Mouse (Mus musculus): ENCODE measurements around the gene Lamtor3. TPM values are rescaled to one million over a fixed set of nuclear protein-coding genes. Genes with fewer than 3 reads are reported as not detected.
A peak's percentile ranks its signal among the peaks of the same experiment; 100 is the strongest.
"Not testable (repeated sequence)": the region's sequence is repeated elsewhere in the genome, so short reads cannot be mapped to it uniquely, and the experiment has no call there.

Lamtor3 gene
- polyA plus RNA-seq, 1 experiment from 2014 or later, result 129 TPM

DNA sequence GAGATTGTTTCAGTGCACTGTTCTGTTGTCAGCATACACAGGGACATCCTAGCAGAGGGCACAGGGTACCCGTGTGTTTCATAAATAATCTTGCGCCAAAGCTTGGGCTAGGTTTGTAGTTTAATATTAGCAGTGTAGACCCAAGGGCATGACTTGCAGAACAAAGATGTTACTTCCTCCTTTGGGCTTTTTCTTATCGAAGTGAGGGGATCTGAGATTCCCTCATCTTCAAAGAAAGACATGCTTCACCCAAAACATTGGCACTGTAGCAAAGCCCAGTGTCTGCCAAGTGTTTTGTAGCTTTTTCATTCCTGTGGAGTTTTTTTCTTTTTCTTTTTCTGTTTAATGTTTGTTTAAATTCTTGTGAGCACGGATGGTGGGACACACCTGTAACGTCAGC, 20.6 kb upstream of the Lamtor3 start:
- H3K27me3 ChIP-seq, result no peaks in the 10 kb centered on the region

DNA sequence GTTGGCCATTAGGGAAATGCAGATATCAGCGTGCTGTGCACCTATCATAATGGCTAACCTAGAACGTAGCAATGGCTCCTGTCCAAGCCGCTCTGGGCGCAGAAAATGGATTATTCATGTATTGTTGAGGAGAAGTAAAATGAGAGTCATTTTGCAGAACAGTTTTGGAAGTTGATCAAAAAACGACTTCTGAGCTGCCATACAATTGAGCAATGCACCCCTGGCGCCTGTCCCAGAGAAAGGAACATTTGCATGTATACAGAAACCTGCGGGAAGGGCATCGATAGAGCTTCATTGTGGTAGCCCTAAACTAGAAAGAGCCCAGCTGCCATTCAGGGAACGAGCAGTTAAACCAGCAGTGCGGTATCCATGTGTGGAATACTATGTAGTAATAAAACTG, 18.2 kb upstream of the Lamtor3 start:
- 62% methylated on average over 10 of the region's 10 CpGs for WGBS
- Histone ChIP-seq H3K4me2 (no peak overlapping the region), H3K4me3 (no peak overlapping the region), H3K27ac (no peak overlapping the region), H3K9me3 (replicated peaks) (0 out of 2 replicates have a peak, but pooled peaks cover 2% of the 10 kb centered on the region), H3K36me3 (ENCODE audit: poor library complexity, severe bottlenecking) (peaks cover 33% of the 10 kb centered on the region), H3K4me1 (peaks cover 12% of the 10 kb centered on the region), H3K9ac (no peak overlapping the region), H3K27me3 (no peaks in the 10 kb centered on the region)
- ATAC-seq, result peak; percentile 43

More for the DNA sequence above, 20.6 kb upstream of the Lamtor3 start:
- no peak overlapping the region for H3K4me2 ChIP-seq
- WGBS, result 92% methylated on average over 5 of the region's 5 CpGs
- H3K9me3 ChIP-seq (replicated peaks), result 0 out of 2 replicates have a peak, but pooled peaks cover 4% of the 10 kb centered on the region
- no peak overlapping the region for H3K4me3 ChIP-seq
- H3K4me1 ChIP-seq, result peaks cover 12% of the 10 kb centered on the region
- no peak overlapping the region for H3K9ac ChIP-seq
- H3K36me3 ChIP-seq (ENCODE audit: poor library complexity, severe bottlenecking), result peaks cover 41% of the 10 kb centered on the region
- no peak for ATAC-seq
- H3K27ac ChIP-seq, result no peak overlapping the region

DNA sequence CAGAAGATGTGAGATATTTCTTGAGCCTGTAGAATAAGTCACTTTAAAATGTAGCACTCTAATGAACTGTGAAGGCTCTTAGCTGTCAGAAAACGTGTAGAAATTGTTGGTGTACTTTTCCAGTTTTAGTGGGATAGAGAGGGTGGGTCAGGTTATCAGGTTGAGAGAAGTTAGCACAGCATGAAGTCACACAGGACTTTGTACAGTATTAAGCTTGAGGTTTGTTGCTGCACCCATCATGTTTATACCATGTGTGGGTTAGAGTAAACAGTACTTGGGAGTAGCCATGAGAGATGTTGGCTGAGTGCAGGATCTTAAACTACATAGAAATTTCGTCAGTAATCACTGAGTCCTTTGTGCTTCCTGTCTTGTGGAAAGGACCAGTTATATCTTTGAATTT, 5.2 kb upstream of the Lamtor3 start:
- H3K27ac ChIP-seq, result no peak overlapping the region
- no peaks in the 10 kb centered on the region for H3K9me3 ChIP-seq (replicated peaks)
- H3K36me3 ChIP-seq (ENCODE audit: poor library complexity, severe bottlenecking), result no peaks in the 10 kb centered on the region
- H3K4me2 ChIP-seq, result no peak overlapping the region
- WGBS, result 79% methylated on average over 2 of the region's 2 CpGs
- no peak overlapping the region for H3K4me3 ChIP-seq
- no peak overlapping the region for H3K9ac ChIP-seq
- H3K27me3 ChIP-seq, result no peaks in the 10 kb centered on the region
- H3K4me1 ChIP-seq, result peaks cover 9% of the 10 kb centered on the region
- no peak for ATAC-seq

DNA sequence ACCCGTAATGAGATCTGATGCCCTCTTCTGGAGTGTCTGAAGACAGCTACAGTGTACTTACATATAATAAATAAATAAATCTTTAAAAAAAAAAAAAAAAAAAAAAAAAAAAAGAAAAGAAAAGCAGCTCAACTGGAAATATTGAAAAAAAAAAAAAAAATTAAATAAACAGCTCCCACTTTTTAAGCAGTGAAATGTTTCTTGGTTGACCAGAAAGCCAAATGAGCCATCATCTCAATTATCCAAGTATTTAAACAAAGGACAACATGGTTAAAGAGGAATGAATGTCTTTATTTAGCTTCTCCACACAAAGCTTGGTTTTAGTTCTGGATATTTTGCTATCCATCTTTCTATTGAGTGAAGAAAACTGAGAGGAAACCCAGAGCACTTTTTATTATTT, 3.7 kb upstream of the Lamtor3 start:
- H3K36me3 ChIP-seq (ENCODE audit: poor library complexity, severe bottlenecking); H3K9me3 ChIP-seq (replicated peaks): not testable (repeated sequence)
- no CpG with 5 or more reads among the region's 1 CpGs for WGBS

DNA sequence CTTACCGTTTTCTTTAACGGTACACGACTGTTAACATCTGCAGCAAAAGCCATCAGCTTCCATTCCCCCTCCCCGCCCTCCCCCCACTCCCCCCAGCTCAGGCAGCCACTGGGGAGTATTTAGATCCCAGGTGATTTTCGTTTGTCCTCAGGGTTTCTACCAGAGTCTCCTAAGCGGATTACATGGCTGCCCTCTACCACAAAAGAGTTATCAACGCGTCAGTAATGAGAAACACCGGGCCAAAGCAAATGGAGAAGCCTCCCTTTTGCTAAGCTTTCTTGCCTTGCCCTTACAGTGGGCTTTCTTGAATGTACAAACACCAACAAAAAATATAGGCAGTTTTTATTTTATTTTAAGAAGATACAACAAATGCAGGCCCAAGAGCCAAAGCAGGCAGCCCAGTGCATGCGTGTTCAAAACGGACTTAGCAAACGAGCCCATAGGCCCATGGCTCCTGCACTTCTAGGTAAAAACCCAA, 573 bp upstream of the Lamtor3 start:
- Histone ChIP-seq H3K27me3 (no peaks in the 10 kb centered on the region), H3K27ac (peak overlapping the region; percentile 80), H3K9ac (peak overlapping the region; percentile 88), H3K36me3 (ENCODE audit: poor library complexity, severe bottlenecking) (peaks cover 15% of the 10 kb centered on the region), H3K4me2 (peak overlapping the region; percentile 81), H3K4me3 (peak overlapping the region; percentile 93), H3K9me3 (replicated peaks) (no peaks in the 10 kb centered on the region), H3K4me1 (peaks cover 19% of the 10 kb centered on the region)
- 5% methylated on average over 12 of the region's 12 CpGs for WGBS
- peak; percentile 48 for ATAC-seq

More for the DNA sequence above, 3.7 kb upstream of the Lamtor3 start:
- H3K4me1 ChIP-seq, result peaks cover 17% of the 10 kb centered on the region
- H3K9ac ChIP-seq, H3K4me2 ChIP-seq, ATAC-seq, H3K27me3 ChIP-seq, H3K27ac ChIP-seq, H3K4me3 ChIP-seq: not testable (repeated sequence)

DNA sequence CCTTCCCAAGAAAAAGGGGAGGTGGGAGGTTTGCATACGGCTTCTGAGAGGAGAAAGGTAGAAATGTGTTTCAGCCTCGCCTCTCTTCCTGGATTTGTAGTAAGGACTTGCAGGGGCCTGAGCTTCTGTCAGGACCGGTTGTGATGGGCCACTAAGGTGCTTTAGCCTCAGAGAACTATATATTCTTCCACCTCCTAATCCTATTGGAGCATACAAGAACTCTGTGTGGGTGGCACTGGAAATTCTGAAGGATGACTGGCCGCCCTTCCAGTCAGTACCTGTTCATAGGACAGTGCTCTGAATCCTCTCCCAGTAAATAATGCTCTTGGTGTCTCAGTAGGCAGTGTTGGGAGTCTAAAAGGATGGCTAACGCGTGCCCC, 616 bp downstream of the Lamtor3 start:
- 19% methylated on average over 6 of the region's 6 CpGs for WGBS
- H3K27me3 ChIP-seq, result no peaks in the 10 kb centered on the region
- peak overlapping the region; percentile 80; the same call in 1 of the 2 replicates for H3K27ac ChIP-seq
- ATAC-seq, result peak; percentile 19
- H3K36me3 ChIP-seq (ENCODE audit: poor library complexity, severe bottlenecking), result peaks cover 19% of the 10 kb centered on the region
- H3K9ac ChIP-seq, result peak overlapping the region; percentile 88
- no peaks in the 10 kb centered on the region for H3K9me3 ChIP-seq (replicated peaks)
- H3K4me1 ChIP-seq, result peaks cover 19% of the 10 kb centered on the region
- peak overlapping the region; percentile 81 for H3K4me2 ChIP-seq
- peak overlapping the region; percentile 93 for H3K4me3 ChIP-seq

DNA sequence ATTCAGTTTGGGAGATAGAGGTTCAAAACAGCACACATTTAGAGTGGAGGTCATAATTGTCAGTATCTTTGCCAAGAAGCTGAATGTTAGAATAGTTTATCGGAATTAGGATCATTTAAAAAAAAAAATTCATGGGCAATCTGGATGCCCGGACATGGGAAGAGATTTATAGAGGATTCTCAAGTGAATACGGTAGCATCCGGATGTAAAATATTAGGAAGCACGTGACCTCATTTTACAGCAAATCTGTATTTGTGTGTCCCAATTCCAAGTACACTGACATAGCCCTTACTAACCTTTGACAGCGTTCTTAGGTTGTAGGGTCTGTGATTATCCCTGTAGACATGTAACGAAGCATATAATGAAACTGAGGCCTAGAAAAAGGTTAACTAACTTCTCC, 1.1 kb downstream of the Lamtor3 start:
- H3K4me2 ChIP-seq, result peak overlapping the region; percentile 81
- WGBS, result 94% methylated on average over 7 of the region's 7 CpGs
- ATAC-seq, result no peak
- peaks cover 23% of the 10 kb centered on the region for H3K36me3 ChIP-seq (ENCODE audit: poor library complexity, severe bottlenecking)
- no peaks in the 10 kb centered on the region for H3K27me3 ChIP-seq
- peak overlapping the region; percentile 93 for H3K4me3 ChIP-seq
- peak overlapping the region; percentile 88 for H3K9ac ChIP-seq
- H3K4me1 ChIP-seq, result peaks cover 19% of the 10 kb centered on the region
- H3K27ac ChIP-seq, result no peak overlapping the region
- H3K9me3 ChIP-seq (replicated peaks), result no peaks in the 10 kb centered on the region

DNA sequence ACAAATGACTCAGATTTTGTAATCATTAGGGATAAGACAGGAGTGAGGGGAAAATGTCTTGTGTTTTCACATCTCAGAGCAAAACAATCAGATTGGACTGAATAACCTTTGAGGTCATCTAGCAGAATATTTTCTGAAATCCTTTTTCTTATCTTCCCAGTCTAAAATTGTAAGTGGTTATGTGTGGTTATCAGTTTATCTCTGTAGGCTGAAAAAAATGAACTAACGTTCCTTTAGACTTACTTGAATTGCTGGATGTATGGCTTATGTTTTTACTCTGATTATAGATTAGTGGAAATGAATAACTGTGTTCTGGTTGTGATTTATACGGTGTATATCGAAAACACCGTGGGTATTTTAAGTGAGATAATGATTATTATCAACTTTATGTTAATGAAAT, 2.3 kb downstream of the Lamtor3 start:
- ATAC-seq, result no peak
- Histone ChIP-seq H3K4me2 (no peak overlapping the region), H3K27ac (no peak overlapping the region), H3K9me3 (replicated peaks) (no peaks in the 10 kb centered on the region), H3K36me3 (ENCODE audit: poor library complexity, severe bottlenecking) (peaks cover 30% of the 10 kb centered on the region), H3K27me3 (no peaks in the 10 kb centered on the region), H3K9ac (no peak overlapping the region), H3K4me1 (peaks cover 19% of the 10 kb centered on the region), H3K4me3 (no peak overlapping the region)
- WGBS, result 95% methylated on average over 4 of the region's 4 CpGs

DNA sequence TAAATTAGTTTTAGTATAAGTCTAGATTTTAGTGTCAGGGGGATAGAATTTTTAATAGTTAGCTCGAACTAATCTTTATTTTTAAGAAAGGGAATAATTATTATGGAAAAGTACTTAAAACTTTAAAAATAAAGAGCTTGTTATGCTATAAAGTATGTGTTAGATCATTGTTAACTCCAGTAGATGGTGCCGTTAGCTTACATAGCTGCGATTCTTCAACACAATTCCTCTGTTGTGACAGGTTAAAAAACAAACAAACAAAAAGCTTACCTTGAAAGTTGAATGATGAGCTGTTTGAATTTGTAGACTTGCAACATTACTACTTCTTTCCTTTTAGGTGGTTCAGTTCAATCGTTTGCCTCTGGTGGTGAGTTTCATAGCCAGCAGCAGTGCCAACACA, 8.7 kb downstream of the Lamtor3 start:
- H3K36me3 ChIP-seq (ENCODE audit: poor library complexity, severe bottlenecking), result peaks cover 68% of the 10 kb centered on the region
- ATAC-seq, result no peak
- WGBS, result 92% methylated on average over 4 of the region's 4 CpGs

DNA sequence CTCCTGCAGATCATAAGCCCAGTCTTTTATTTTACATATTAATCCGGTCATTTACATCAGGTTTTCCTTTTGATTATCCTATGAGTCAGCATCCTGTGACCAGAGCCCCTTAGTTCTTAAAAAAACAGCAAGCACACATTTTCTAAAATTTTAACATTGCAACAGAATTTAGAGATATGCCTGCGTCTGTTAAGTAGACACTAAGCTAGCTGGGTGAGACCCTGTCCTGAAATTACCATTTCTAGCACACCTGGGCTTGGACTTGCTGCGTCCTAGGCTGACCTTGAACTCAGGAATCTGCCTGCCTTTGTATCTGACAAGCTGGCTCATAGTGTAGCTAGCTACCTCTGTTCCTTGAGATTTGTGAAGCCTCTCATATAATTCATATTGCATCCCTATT, 11.6 kb downstream of the Lamtor3 start:
- Histone ChIP-seq H3K9me3 (replicated peaks) (no peaks in the 10 kb centered on the region), H3K36me3 (ENCODE audit: poor library complexity, severe bottlenecking) (peaks cover 55% of the 10 kb centered on the region), H3K27ac (no peak overlapping the region), H3K4me3 (no peak overlapping the region), H3K9ac (no peak overlapping the region), H3K27me3 (no peaks in the 10 kb centered on the region), H3K4me2 (no peak overlapping the region), H3K4me1 (no peaks in the 10 kb centered on the region)
- ATAC-seq, result no peak
- 90% methylated on average over 3 of the region's 3 CpGs for whole genome bisulfite sequencing

More for the DNA sequence above, 8.7 kb downstream of the Lamtor3 start:
- no peak overlapping the region for H3K9ac ChIP-seq
- H3K9me3 ChIP-seq (replicated peaks), result no peaks in the 10 kb centered on the region
- no peaks in the 10 kb centered on the region for H3K27me3 ChIP-seq
- H3K27ac ChIP-seq, result no peak overlapping the region
- H3K4me1 ChIP-seq, result no peaks in the 10 kb centered on the region
- no peak overlapping the region for H3K4me2 ChIP-seq
- H3K4me3 ChIP-seq, result no peak overlapping the region

DNA sequence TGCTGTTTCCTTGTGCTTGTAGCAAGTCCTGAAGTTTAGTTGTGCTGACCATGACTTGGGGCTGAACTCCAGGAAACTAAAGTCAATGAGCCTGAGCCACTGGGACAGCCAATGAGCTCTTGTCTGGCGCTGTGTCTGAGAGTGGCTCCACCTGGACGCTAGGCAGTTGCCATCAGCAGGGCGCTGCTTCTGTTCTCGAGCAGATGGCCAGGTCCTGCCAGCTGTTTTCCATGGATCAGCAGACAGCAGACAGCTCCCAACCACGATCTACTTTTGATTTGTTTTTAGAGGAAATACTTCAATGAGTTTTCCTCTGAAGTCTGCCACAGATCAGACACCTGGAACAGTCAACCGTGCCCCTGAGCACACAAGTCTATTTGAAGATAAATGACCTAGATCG, 14.4 kb downstream of the Lamtor3 start:
- no peak overlapping the region for H3K9ac ChIP-seq
- H3K4me1 ChIP-seq, result no peaks in the 10 kb centered on the region
- H3K4me2 ChIP-seq, result no peak overlapping the region
- no peak for ATAC-seq
- H3K9me3 ChIP-seq (replicated peaks), result no peaks in the 10 kb centered on the region
- H3K27ac ChIP-seq, result no peak overlapping the region
- H3K36me3 ChIP-seq (ENCODE audit: poor library complexity, severe bottlenecking), result peaks cover 29% of the 10 kb centered on the region
- no peaks in the 10 kb centered on the region for H3K27me3 ChIP-seq
- no peak overlapping the region for H3K4me3 ChIP-seq
- 84% methylated on average over 7 of the region's 7 CpGs for WGBS

DNA sequence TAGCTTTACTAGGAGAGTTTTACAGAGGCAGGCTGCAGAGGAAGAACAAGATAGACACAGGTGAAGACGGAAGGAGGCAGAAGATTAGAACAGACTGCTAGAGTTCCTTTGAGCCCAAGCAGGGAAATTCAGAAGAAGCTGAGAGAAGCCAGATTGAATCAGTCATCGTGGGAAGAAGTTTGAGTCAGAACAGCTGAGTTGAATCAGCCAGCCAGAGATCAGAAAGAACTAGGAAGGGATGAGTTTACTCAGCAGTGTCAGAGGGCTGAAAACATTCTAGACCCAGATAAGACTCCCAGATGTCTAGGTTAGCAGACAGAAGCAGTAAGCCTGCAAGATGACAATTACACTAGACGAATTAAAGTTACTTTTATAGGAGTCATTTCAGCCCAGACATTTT, 15.7 kb downstream of the Lamtor3 start:
- H3K27me3 ChIP-seq, result no peaks in the 10 kb centered on the region
- no peaks in the 10 kb centered on the region for H3K9me3 ChIP-seq (replicated peaks)
- peaks cover 21% of the 10 kb centered on the region for H3K36me3 ChIP-seq (ENCODE audit: poor library complexity, severe bottlenecking)
- no peaks in the 10 kb centered on the region for H3K4me1 ChIP-seq
- no peak overlapping the region for H3K4me3 ChIP-seq
- ATAC-seq, result no peak
- H3K9ac ChIP-seq, result no peak overlapping the region
- WGBS, result 79% methylated on average over 3 of the region's 3 CpGs
- H3K4me2 ChIP-seq, result no peak overlapping the region
- H3K27ac ChIP-seq, result no peak overlapping the region

Measured in forebrain, embryonic 13.5 days (tissue).